Mouse (Mus musculus) ES-E14 (cell line): ENCODE data around the gene Rps27a. TPM values are rescaled to one million over a fixed set of nuclear protein-coding genes. Genes with fewer than 3 reads are reported as not detected.
A peak's percentile ranks its signal among the peaks of the same experiment; 100 is the strongest.

Experiments
- DNase-seq: peaks from one replicate; pipeline ENCODE4 v3.0.0-alpha.2; 2013; ENCODE audit warnings: low read depth, low spot score
- H3K27ac ChIP-seq: 2 replicates; pipeline ENCODE4 v1.5.1; 2012; ENCODE audit warnings: low read depth, mild to moderate bottlenecking, low read length, moderate library complexity, mixed read lengths; ENCODE audit not compliant: poor library complexity, insufficient read depth, severe bottlenecking
- H3K36me3 ChIP-seq: 2 replicates; pipeline ENCODE4 v1.6.1; 2012; ENCODE audit warnings: mild to moderate bottlenecking, low read length, moderate library complexity, mixed read lengths; ENCODE audit not compliant: control insufficient read depth, poor library complexity, insufficient read depth, severe bottlenecking
- H3K4me1 ChIP-seq, 2 experiments: fragments of 150-350 bp in 1 of 2; sonication (generic) in 1 of 2; 2 replicates each; pipeline ENCODE4 v1.6.1; 2012; ENCODE audit warnings: low read length in 2 of 2, mild to moderate bottlenecking in 1 of 2, mixed read lengths in 1 of 2; ENCODE audit not compliant: control insufficient read depth in 2 of 2, insufficient read depth in 2 of 2, poor library complexity in 1 of 2
- H3K4me3 ChIP-seq, 2 experiments: fragments of 150-350 bp in 1 of 2; sonication (generic) in 1 of 2; 2 replicates each; pipeline ENCODE4 v1.5.1; 2012; ENCODE audit warnings: low read length in 2 of 2, low read depth in 1 of 2, mild to moderate bottlenecking in 1 of 2, mixed read lengths in 1 of 2; ENCODE audit not compliant: insufficient read depth in 1 of 2, poor library complexity in 1 of 2, severe bottlenecking in 1 of 2
- H3K9ac ChIP-seq: 2 replicates; pipeline ENCODE4 v1.6.1; 2012; ENCODE audit warnings: low read depth, mild to moderate bottlenecking, low read length, mixed read lengths; ENCODE audit not compliant: poor library complexity, insufficient read depth, severe bottlenecking
- H3K9me3 ChIP-seq: fragments of 150-350 bp; sonication (generic); 2 replicates; pipeline ENCODE4 v1.6.1; 2012; ENCODE audit warnings: low read depth, mild to moderate bottlenecking, low read length; ENCODE audit not compliant: control insufficient read depth, insufficient read depth
- CHD2 ChIP-seq: IDR thresholded peaks from 2 replicates; pipeline ENCODE4 v1.6.1; 2014; ENCODE audit warnings: mild to moderate bottlenecking, low read depth, low read length, inconsistent platforms
- HCFC1 ChIP-seq: IDR thresholded peaks from 2 replicates; pipeline ENCODE4 v1.6.1; 2012; ENCODE audit warnings: low read length, inconsistent platforms, borderline replicate concordance; ENCODE audit not compliant: insufficient read depth
- MAFK ChIP-seq: IDR thresholded peaks from 2 replicates; pipeline ENCODE4 v1.6.1; 2014; ENCODE audit warnings: mild to moderate bottlenecking, low read depth, low read length, inconsistent platforms; ENCODE audit not compliant: insufficient read depth
- ZC3H11A ChIP-seq: IDR thresholded peaks from 2 replicates; pipeline ENCODE4 v1.6.1; 2012; ENCODE audit warnings: low read depth, mild to moderate bottlenecking, inconsistent platforms, low read length, borderline replicate concordance
- ZNF384 ChIP-seq: IDR thresholded peaks from 2 replicates; pipeline ENCODE4 v1.6.1; 2012; ENCODE audit warnings: low read depth, low read length, inconsistent platforms
- in situ Hi-C, 2 experiments: fragments of 600-800 bp; cut with MboI; formaldehyde crosslinking; loops; one replicate each; pipeline ENCODE4 v1.15.1; 2025; ENCODE audit warnings: low sequenced_read_pairs in 2 of 2, inconsistent platforms in 1 of 2; ENCODE audit not compliant: unreplicated experiment in 2 of 2
- total RNA-seq: library from RNA; depleted of rRNA; stranded (reverse); fragments of 300-350 nt; gene quantifications from 2 replicates; pipeline ENCODE4 v1.2.3, GENCODE M21; 2012

The Rps27a gene
- total RNA-seq, 1 experiment = 1,218 TPM

GRCm38 (mm10) chr11:29514325-29514681 lies 33.6 kb downstream of the Rps27a start:
- no peaks in the 10 kb centered on the region for H3K4me1 ChIP-seq
- peak overlapping the region; percentile 75 for H3K9ac ChIP-seq
- H3K4me3 ChIP-seq = peak overlapping the region; percentile 73 to 93
- H3K36me3 ChIP-seq = no peaks in the 10 kb centered on the region; the same call in 1 of the 2 replicates
- H3K9me3 ChIP-seq = no peaks in the 10 kb centered on the region
- DNase-seq = no peak
- TF ChIP-seq MAFK (no peak), CHD2 (no peak), HCFC1 (no peak), ZC3H11A (no peak), ZNF384 (no peak)
- in situ Hi-C loops = no loop called here
- H3K27ac ChIP-seq = no peak overlapping the region

- H3K9ac ChIP-seq = no peak overlapping the region
- no peak overlapping the region for H3K27ac ChIP-seq
- H3K4me1 ChIP-seq = no peaks in the 10 kb centered on the region
- H3K36me3 ChIP-seq = no peaks in the 10 kb centered on the region; the same call in 1 of the 2 replicates
- DNase-seq = no peak
- in situ Hi-C loops = no loop called here
- TF ChIP-seq ZNF384 (peak; percentile 18; the same call in 1 of the 2 replicates), ZC3H11A (no peak), MAFK (no peak), HCFC1 (no peak), CHD2 (no peak)
- H3K4me3 ChIP-seq = no peak overlapping the region
- no peaks in the 10 kb centered on the region for H3K9me3 ChIP-seq
Measured at GRCm38 (mm10) chr11:29512818-29513535, 34.9 kb downstream of the Rps27a start.

- DNase-seq = no peak
- TF ChIP-seq CHD2 (no peak), ZNF384 (no peak), HCFC1 (no peak), MAFK (no peak), ZC3H11A (no peak)
- no peak overlapping the region for H3K27ac ChIP-seq
- H3K9me3 ChIP-seq = no peaks in the 10 kb centered on the region
- no peak overlapping the region for H3K4me3 ChIP-seq
- no peaks in the 10 kb centered on the region; the same call in 1 of the 2 replicates for H3K36me3 ChIP-seq
- no peaks in the 10 kb centered on the region for H3K4me1 ChIP-seq
- no peak overlapping the region for H3K9ac ChIP-seq
- in situ Hi-C loops = no loop called here
Measured at GRCm38 (mm10) chr11:29509421-29509820, 38.5 kb downstream of the Rps27a start.

- no peak overlapping the region for H3K27ac ChIP-seq
- no peak for DNase-seq
- H3K4me3 ChIP-seq = no peak overlapping the region
- no peak overlapping the region for H3K9ac ChIP-seq
- H3K4me1 ChIP-seq = no peaks in the 10 kb centered on the region
- peaks cover 2% of the 10 kb centered on the region; the same call in 1 of the 2 replicates for H3K36me3 ChIP-seq
- no peak for TF ChIP-seq CHD2
- no peak for TF ChIP-seq ZC3H11A
- TF ChIP-seq HCFC1 = no peak
- no peak for TF ChIP-seq ZNF384
- no peak for TF ChIP-seq MAFK
- in situ Hi-C loops = no loop called here
- no peaks in the 10 kb centered on the region for H3K9me3 ChIP-seq
Measured at GRCm38 (mm10) chr11:29504899-29505625, 42.8 kb downstream of the Rps27a start.
